Mouse (Mus musculus): ENCODE measurements at regions not wholly inside any gene's neighbourhood (a gene's known extent, or its start where the extent isn't known, plus 50 kb on each side); places are given as distances from the start of the nearest gene placed in this dataset.

DNA sequence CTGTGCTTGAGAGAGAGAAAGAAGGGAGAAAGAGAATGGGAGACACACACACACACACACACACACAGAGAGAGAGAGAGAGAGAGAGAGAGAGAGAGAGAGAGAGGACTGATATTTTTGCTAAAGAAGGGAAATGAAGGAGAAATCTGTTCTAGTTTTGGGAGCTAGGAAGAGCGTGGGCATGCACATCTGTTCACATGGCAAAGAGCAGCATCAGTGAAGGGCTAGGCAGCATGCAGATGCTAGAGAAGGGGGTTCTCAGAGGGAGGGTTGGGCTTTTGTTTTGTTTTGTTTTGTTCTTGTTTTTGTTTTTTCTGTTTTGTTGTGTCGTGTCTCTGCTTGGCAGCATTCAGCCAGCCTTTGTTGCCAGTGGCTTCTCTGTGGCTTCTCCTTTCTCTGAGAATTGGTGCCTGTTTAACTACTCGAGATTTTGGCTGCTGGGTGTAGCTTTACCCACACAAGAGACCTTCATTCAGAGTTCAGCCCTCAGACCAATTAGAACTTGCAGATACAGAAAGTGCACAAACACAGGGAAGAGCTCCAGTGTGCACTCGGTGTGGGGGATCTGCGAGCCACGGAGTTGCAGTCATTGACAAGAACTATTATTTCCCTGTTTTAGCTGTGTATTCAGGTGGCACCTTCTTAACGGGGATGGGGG is 237.9 kb upstream of the Id4 start:
- TF ChIP-seq CTCF (IDR thresholded peaks at IDR 0.05; ENCODE audit: low read depth, low read length) (no peak), POLR2A (IDR thresholded peaks at IDR 0.05; ENCODE audit: insufficient read depth, low read length) (no peak), EP300 (IDR thresholded peaks at IDR 0.05; ENCODE audit: insufficient read depth, low read depth, low read length) (no peak)
